Mouse (Mus musculus): Measurements from ENCODE around the gene Carns1.

DNA sequence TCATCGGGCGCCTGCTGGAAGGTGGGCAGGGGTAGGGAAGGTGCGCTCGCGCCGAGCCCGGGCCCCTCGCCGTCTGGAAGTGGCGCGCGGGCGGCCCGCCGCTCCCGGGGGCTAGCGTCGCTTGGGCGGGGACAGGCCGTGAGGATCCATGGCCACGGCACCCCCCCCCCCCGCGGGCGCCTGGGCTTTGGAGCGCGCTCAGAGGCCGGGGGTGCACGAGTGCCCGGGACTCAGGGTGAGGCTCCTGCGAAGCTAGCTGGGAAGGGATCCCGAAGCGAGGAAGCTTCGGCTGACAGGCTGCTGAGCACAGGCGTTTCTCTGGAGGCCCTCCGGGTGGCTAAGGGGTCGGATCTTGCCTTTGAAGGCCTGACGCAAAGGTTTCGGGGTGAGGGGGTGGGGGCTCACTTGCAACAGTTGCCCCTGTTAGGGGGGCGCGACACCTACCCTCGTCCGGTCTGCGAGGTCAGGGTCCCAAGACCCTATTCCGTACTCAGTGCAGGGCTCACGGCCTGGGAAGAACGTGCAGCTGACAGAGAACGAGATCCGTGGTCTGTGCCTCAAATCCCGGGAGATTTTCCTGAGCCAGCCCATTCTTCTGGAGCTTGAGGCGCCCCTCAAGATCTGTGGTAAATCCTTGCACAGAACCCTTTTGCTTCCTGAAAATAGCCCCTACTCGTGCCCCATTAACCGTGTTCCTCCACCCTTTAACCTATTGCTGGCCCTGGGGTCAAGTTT, 17.1 kb upstream of the Carns1 start:
- TF ChIP-seq GATA1 (IDR thresholded peaks at IDR 0.05; ENCODE audit: low read length) (no peak), TAL1 (IDR thresholded peaks at IDR 0.05; ENCODE audit: low read length) (no peak)

All from erythroblast, embryonic 14.5 days (primary cell).